Mouse (Mus musculus): Measurements from ENCODE around the gene Rnf39. TPM values are rescaled to one million over a fixed set of nuclear protein-coding genes. Genes with fewer than 3 reads are reported as not detected.

Gene Rnf39
- polyA plus RNA-seq, 1 experiment from 2014 or later = 0.80 TPM

DNA sequence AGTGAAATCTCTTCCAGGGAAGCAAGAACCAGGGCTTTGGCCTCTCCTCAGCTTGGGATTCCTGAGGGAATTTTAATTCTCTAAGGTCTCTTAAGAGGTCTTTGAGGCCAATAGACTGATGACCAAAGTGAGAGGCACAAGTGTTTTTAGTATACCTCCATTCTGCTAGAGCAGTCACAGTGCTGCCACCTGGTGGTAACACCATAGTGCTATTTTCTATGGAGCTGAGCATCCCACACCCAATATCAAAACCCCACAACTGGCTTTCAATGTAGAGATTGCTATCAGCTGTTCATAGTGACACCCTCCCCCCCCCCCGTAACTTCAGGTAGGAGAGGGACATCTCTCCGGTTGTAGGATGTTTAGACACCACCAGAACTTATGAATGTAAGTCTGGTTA, 28.6 kb upstream of the Rnf39 start:
- ATAC-seq (replicated peaks) = 0 out of 2 replicates have a peak, but pooled peaks have one; percentile 38
- Histone ChIP-seq H3K27me3 (no peaks in the 10 kb centered on the region), H3K36me3 (no peaks in the 10 kb centered on the region), H3K9ac (replicated peaks) (no peak overlapping the region), H3K4me3 (no peak overlapping the region), H3K27ac (replicated peaks) (no peak overlapping the region), H3K4me2 (replicated peaks) (no peak overlapping the region), H3K9me3 (no peaks in the 10 kb centered on the region), H3K4me1 (no peaks in the 10 kb centered on the region)
- 10% methylated on average over 2 of the region's 2 CpGs for WGBS

DNA sequence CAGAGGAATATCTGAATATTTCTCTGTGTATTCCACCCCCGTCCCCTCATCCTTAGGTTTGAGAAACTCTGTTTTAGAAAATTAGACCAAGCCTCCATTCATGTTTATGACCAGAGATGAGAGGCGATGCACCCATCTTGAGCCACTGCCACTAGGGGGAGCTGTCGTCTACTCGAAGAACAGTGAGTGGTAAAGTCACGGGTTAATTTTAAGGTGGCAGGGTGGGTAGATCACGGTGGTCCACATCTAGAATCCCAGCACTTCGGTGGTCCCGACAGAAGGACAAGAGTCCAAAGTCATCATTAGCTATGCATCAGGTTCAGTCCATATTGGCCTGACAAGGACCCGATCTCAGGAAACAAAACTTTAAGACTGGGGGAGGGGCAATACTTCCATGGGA, 27.6 kb upstream of the Rnf39 start:
- no peak overlapping the region for H3K27ac ChIP-seq (replicated peaks)
- H3K9me3 ChIP-seq = no peaks in the 10 kb centered on the region
- H3K9ac ChIP-seq (replicated peaks) = no peak overlapping the region
- WGBS = 15% methylated on average over 9 of the region's 9 CpGs
- no peaks in the 10 kb centered on the region for H3K36me3 ChIP-seq
- H3K4me3 ChIP-seq = no peak overlapping the region
- no peak overlapping the region for H3K4me2 ChIP-seq (replicated peaks)
- ATAC-seq (replicated peaks) = no peak
- no peaks in the 10 kb centered on the region for H3K4me1 ChIP-seq
- H3K27me3 ChIP-seq = no peaks in the 10 kb centered on the region

DNA sequence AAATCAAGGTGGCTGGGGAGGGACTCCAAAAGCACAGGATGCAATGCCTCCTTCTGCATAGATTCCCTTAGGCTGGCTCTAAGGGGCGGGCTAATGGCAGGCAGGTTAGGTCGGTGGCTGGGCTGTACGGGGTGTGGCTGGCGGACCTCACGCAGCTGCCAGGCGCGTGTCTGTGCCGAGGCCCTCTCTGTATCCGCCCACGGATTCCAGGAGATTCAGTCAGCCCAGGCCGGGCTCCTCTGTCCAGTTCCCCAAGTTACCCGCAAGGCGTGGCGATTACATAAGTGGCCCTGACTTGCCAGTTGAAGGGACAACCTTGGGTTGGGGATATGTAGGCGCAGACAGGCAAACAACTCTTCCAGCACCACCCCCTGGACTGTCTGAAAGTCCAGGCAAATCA, 22.5 kb upstream of the Rnf39 start:
- H3K9me3 ChIP-seq = no peaks in the 10 kb centered on the region
- 63% methylated on average over 15 of the region's 15 CpGs for WGBS
- H3K36me3 ChIP-seq = no peaks in the 10 kb centered on the region
- no peak overlapping the region for H3K9ac ChIP-seq (replicated peaks)
- no peaks in the 10 kb centered on the region for H3K4me1 ChIP-seq
- ATAC-seq (replicated peaks) = no peak
- no peak overlapping the region for H3K27ac ChIP-seq (replicated peaks)
- no peak overlapping the region for H3K4me2 ChIP-seq (replicated peaks)
- H3K4me3 ChIP-seq = no peak overlapping the region
- H3K27me3 ChIP-seq = no peaks in the 10 kb centered on the region

DNA sequence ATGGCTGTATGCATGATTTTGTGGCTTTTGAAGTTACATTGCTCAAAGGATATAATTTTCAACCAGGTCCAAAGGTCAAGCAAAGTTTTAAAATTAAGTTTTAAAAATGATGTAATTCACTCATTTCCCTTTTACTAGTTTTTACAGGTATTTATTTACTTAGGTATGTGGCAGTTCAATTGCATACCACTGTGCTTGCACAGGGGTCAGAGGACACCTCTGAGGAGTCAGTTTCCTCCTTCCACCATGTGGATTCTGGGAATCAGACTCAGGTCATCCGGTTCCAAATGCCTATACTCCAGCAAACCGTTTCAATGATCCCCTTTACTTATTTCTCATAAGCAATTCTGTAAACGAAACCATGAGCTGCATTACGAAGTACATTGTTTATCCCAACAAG, 20.0 kb upstream of the Rnf39 start:
- Histone ChIP-seq H3K36me3 (no peaks in the 10 kb centered on the region), H3K4me3 (no peak overlapping the region), H3K27me3 (no peaks in the 10 kb centered on the region), H3K27ac (replicated peaks) (no peak overlapping the region), H3K9me3 (no peaks in the 10 kb centered on the region), H3K9ac (replicated peaks) (no peak overlapping the region), H3K4me1 (no peaks in the 10 kb centered on the region), H3K4me2 (replicated peaks) (no peak overlapping the region)
- ATAC-seq (replicated peaks) = no peak
- WGBS = 86% methylated on average over 4 of the region's 4 CpGs

DNA sequence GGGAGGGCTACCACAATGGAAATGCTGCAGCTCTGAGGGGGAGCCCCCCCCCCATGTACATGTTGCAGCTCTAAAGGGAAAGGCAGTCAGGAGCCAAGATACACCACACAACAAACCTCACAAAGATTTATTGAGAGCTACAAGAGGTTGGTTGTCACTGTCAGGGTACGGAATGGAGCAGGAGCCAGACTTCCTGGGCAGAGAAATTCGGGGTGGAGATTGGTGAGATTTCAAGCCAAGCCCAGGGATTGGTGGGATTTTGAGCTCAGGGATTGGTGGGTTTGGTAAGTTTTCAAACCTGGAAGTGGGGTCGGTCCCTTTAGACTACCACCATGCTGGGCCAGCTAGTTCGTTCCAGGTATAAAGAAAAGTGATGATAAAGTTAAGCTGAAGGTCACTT, 19.2 kb upstream of the Rnf39 start:
- ATAC-seq (replicated peaks) = no peak
- H3K36me3 ChIP-seq = no peaks in the 10 kb centered on the region
- no peaks in the 10 kb centered on the region for H3K27me3 ChIP-seq
- H3K4me2 ChIP-seq (replicated peaks) = no peak overlapping the region
- H3K27ac ChIP-seq (replicated peaks) = no peak overlapping the region
- WGBS = 69% methylated on average over 4 of the region's 4 CpGs
- no peak overlapping the region for H3K9ac ChIP-seq (replicated peaks)
- no peaks in the 10 kb centered on the region for H3K9me3 ChIP-seq
- no peaks in the 10 kb centered on the region for H3K4me1 ChIP-seq
- H3K4me3 ChIP-seq = no peak overlapping the region

DNA sequence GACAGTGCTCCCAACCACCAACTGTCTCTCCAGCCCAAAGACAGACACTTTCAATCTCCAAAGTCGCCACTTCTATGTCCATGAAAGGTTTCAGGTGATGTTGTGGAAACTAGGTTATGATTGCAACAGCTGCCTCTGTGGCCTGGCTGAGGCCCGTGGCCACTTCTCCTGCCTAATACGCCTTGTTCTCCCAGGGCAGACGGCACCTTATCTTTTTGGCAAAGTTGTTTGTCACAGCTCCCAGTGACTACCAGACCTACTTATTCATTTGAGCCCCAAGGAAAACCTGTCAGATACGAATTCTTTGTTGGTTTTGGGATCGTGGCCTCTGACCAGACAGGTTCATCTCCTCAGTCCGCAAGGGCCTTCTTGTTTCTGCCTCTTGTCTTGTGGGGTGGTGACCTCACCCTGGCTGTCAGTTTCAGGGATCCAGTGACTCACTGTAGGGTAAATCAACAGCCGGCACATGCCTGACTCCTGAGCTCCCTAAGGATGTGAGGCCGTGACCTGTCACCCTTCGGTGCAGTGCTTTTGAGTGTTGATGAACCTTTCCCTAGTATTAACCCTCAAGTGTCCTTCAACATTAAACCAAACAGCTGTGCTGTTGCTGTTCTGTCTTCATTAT, 15.1 kb upstream of the Rnf39 start:
- no peaks in the 10 kb centered on the region for H3K9me3 ChIP-seq
- no peak overlapping the region for H3K4me3 ChIP-seq
- no peak for ATAC-seq (replicated peaks)
- no peak overlapping the region for H3K4me2 ChIP-seq (replicated peaks)
- H3K36me3 ChIP-seq = no peaks in the 10 kb centered on the region
- 74% methylated on average over 10 of the region's 10 CpGs for WGBS
- H3K27me3 ChIP-seq = no peaks in the 10 kb centered on the region
- no peak overlapping the region for H3K27ac ChIP-seq (replicated peaks)
- no peaks in the 10 kb centered on the region for H3K4me1 ChIP-seq
- H3K9ac ChIP-seq (replicated peaks) = no peak overlapping the region

DNA sequence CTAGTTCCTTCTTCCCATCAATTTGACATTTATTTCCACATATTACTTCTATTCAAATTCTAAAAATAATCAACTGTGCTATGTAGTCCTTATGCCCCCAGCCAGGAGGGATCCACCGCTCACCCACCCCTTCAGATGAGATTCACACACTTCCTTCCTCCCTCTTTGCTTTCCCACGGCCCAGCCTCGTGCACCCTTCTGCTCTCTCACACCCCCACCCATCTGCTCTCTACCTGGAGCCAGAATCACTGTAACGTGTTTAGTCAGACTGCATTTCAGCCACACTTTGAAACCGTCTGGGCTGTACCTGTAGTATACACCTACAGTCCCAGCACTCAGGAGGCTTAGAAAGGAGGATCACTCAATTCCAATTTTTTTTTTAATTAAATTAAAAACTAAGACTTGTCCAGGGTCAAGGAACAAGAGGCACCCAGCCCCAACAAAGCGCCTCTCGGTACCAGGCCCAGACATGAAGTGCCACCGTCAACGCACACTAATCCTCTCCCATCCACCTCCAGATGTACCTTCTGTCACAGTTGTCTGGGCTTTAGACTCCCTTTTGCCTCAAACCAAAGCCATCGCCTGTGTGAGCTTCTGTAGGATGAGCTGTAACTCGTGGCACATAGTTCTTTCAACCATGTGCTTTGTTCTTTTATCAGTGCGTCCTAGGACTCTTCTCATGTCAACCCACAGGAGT, 13.3 kb upstream of the Rnf39 start:
- H3K4me2 ChIP-seq (replicated peaks) = no peak overlapping the region
- no peak overlapping the region for H3K27ac ChIP-seq (replicated peaks)
- WGBS = 75% methylated on average over 12 of the region's 12 CpGs
- no peaks in the 10 kb centered on the region for H3K9me3 ChIP-seq
- no peaks in the 10 kb centered on the region for H3K27me3 ChIP-seq
- H3K36me3 ChIP-seq = no peaks in the 10 kb centered on the region
- no peak overlapping the region for H3K9ac ChIP-seq (replicated peaks)
- H3K4me3 ChIP-seq = no peak overlapping the region
- no peaks in the 10 kb centered on the region for H3K4me1 ChIP-seq
- ATAC-seq (replicated peaks) = no peak

DNA sequence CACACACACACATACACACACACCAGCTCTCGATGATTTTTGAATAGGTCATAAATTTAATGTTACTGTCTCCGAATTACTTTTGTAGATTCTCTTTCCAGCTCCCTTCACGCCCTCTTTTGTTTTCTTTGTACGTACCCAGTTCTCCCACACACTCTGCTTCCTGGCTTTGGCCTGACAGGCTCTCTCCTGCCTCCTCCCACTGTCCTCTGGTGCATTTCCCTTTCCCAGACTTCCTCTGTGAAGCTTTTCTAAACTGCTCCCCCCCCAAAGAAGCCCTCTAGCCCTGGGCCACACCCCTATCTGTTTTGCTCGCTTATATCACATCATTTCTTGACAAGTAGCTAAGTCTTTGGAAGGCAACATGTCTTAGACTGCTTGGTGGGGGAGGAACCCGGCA, 12.5 kb upstream of the Rnf39 start:
- ATAC-seq (replicated peaks) = no peak
- H3K36me3 ChIP-seq = no peaks in the 10 kb centered on the region
- 84% methylated on average over 6 of the region's 6 CpGs for WGBS

DNA sequence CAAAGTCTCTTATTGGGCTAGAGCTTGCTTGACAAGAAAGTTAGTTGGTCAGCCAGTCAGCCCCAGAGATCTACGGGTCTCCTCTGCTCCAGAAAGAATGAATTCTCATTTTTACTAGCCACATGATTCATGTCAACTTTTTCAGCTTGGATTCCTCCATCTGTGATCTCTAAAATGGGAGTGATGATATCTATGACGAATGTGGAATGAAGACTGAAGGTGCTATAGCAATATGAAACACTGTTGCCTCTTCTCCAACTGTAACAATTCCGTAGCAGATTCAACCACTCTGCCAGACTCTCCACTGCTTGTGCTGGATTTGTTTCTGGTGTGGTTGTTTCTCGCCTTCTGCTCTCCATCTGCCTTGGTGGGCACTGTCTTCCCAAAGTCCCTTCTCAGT, 11.6 kb upstream of the Rnf39 start:
- Histone ChIP-seq H3K27ac (replicated peaks) (no peak overlapping the region), H3K9me3 (no peaks in the 10 kb centered on the region), H3K4me3 (no peak overlapping the region), H3K36me3 (no peaks in the 10 kb centered on the region), H3K4me1 (no peaks in the 10 kb centered on the region), H3K4me2 (replicated peaks) (no peak overlapping the region), H3K9ac (replicated peaks) (no peak overlapping the region), H3K27me3 (no peaks in the 10 kb centered on the region)
- no peak for ATAC-seq (replicated peaks)
- WGBS = 80% methylated on average over 4 of the region's 4 CpGs

More for the DNA sequence above, 12.5 kb upstream of the Rnf39 start:
- no peaks in the 10 kb centered on the region for H3K27me3 ChIP-seq
- no peaks in the 10 kb centered on the region for H3K4me1 ChIP-seq
- no peak overlapping the region for H3K9ac ChIP-seq (replicated peaks)
- H3K27ac ChIP-seq (replicated peaks) = no peak overlapping the region
- H3K4me3 ChIP-seq = no peak overlapping the region
- H3K4me2 ChIP-seq (replicated peaks) = no peak overlapping the region
- H3K9me3 ChIP-seq = no peaks in the 10 kb centered on the region

DNA sequence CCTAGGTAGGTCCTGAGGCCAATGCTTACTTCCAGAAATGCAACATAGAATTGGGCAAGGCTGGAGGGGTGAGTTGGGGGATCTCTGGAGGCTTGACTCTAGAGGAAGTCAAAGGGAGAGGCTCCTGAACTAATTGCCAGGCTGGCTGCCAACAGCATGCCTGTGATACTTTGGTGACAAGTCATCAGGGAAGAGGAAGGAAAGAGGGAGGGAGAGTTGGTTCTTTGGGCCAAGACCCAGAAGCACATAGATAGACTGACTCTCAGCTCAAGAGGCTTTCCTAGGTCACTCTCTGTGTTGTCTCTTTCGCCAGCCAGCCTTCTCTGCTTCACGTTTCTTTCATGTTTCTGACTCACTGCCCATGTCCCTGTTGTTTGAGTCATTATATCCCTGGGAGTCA, 10.9 kb upstream of the Rnf39 start:
- ATAC-seq (replicated peaks) = no peak
- no peaks in the 10 kb centered on the region for H3K4me1 ChIP-seq
- no peak overlapping the region for H3K9ac ChIP-seq (replicated peaks)
- no peaks in the 10 kb centered on the region for H3K27me3 ChIP-seq
- no peak overlapping the region for H3K4me2 ChIP-seq (replicated peaks)
- no peak overlapping the region for H3K4me3 ChIP-seq
- no peaks in the 10 kb centered on the region for H3K9me3 ChIP-seq
- H3K36me3 ChIP-seq = no peaks in the 10 kb centered on the region
- H3K27ac ChIP-seq (replicated peaks) = no peak overlapping the region
- 73% methylated on average over 2 of the region's 2 CpGs for WGBS

DNA sequence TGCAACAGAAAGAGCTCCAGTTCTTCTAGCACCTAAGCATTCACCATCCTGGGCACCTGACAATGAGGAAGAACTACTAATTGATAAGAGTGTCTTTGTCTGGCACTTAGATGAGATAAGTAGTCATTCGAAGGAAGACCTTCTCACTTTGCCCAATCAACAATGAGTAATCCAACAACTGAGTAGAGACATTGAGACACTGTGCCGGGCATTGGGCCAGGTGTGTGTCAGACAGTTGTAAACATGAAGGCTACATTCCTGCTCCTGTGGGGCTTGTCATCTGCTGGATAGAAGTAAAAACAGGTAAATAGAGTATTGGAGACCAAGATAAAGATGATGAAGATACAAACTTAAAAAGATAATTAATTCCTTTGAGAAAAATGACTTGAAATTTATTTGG, 4.7 kb upstream of the Rnf39 start:
- Histone ChIP-seq H3K36me3 (no peaks in the 10 kb centered on the region), H3K9me3 (no peaks in the 10 kb centered on the region), H3K27me3 (peaks cover 29% of the 10 kb centered on the region), H3K9ac (replicated peaks) (no peak overlapping the region), H3K4me2 (replicated peaks) (no peak overlapping the region), H3K4me3 (no peak overlapping the region), H3K4me1 (peaks cover 8% of the 10 kb centered on the region), H3K27ac (replicated peaks) (no peak overlapping the region)
- ATAC-seq (replicated peaks) = no peak
- 78% methylated on average over 2 of the region's 2 CpGs for whole genome bisulfite sequencing

DNA sequence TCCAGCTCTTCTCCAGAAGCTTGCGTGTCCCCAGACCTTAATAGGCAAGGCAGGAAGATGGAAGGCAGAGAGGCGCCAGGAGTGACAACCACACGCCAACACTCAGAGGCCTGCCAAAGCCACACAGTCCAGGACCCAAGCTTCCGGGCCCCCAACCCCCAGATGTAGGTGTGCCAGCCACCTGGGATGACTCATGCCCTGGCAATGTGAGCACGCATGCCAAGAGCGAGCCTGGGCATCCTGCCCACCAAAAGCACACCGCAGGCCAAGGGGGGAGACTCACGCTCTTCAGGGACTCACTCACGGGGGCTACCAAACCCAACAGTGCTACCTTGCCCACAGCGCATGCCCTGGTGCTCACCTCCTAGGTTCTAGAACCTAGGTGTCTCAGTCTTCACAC, 327 bp upstream of the Rnf39 start:
- Histone ChIP-seq H3K4me3 (peak overlapping the region; percentile 39), H3K27ac (replicated peaks) (no peak overlapping the region), H3K27me3 (peaks cover 59% of the 10 kb centered on the region), H3K9me3 (no peaks in the 10 kb centered on the region), H3K4me2 (replicated peaks) (peak overlapping the region; percentile 63), H3K9ac (replicated peaks) (peak overlapping the region; percentile 42; the same call in 1 of the 2 replicates), H3K4me1 (peaks cover 22% of the 10 kb centered on the region), H3K36me3 (no peaks in the 10 kb centered on the region)
- WGBS = 39% methylated on average over 10 of the region's 10 CpGs
- peak; percentile 20; the same call in 1 of the 2 replicates for ATAC-seq (replicated peaks)

DNA sequence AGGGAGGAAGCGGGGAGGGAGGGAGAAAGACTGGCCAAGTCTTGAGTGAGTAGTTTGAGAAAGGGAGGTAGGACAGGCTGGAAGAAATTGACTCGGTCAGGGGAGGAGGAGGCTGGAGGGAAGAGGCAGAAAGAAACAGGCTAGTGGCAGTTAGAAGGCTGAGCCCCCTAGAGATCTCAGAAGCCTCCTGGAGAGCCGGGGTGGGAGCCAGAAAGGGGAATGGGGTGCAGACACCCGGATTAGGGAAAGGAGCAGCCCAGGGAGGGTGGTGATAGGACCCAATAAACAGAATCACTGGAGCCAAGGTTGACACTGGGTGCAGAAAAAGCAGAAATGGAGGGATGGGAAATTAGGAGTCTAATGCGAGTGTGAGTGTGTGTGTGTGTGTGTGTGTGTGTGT, 973 bp downstream of the Rnf39 start:
- peaks cover 26% of the 10 kb centered on the region for H3K4me1 ChIP-seq
- peak overlapping the region; percentile 42; the same call in 1 of the 2 replicates for H3K9ac ChIP-seq (replicated peaks)
- 0 out of 2 replicates have a peak overlapping the region, but pooled peaks have one; percentile 63 for H3K4me2 ChIP-seq (replicated peaks)
- H3K4me3 ChIP-seq = no peak overlapping the region
- peaks cover 4% of the 10 kb centered on the region; the same call in 1 of the 2 replicates for H3K36me3 ChIP-seq
- 27% methylated on average over 5 of the region's 5 CpGs for WGBS
- H3K27me3 ChIP-seq = peaks cover 56% of the 10 kb centered on the region
- H3K27ac ChIP-seq (replicated peaks) = no peak overlapping the region
- ATAC-seq (replicated peaks) = no peak
- no peaks in the 10 kb centered on the region for H3K9me3 ChIP-seq
